Mouse (Mus musculus) kidney, adult 8-10 months (tissue): ENCODE data around the gene Apc2.
"Not testable (repeated sequence)": the region's sequence is repeated elsewhere in the genome, so short reads cannot be mapped to it uniquely, and the experiment has no call there.

ENCODE experiments used
- DNase-seq, 2 experiments: peaks; one replicate each; pipeline ENCODE4 v3.0.0; 2022

The Apc2 gene

GRCm38 (mm10) chr10:80344131-80344661, 48.4 kb downstream of the Apc2 start:
- peak in 1 of 2 experiments; percentile 60 for DNase-seq

DNA sequence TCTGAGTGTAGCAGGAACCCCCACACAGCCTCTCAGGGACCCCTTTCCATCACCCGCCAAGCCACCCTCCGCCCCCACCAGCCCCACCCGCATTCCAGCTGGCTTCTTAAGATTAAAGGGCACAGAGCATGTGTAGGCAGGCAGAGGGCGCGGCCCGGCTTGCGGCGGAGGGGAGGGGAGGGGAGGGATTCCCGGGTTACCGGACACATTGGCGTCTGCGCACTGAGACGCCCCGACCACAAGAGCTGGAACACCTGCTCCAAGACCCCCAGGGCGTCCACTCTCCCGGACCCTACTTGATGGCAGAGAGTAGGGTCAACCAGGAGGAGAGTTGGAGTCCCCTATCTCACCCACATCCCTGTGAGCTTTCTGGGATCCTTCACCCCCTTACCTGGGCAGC, 49.3 kb downstream of the Apc2 start:
- DNase-seq = no peak

DNA sequence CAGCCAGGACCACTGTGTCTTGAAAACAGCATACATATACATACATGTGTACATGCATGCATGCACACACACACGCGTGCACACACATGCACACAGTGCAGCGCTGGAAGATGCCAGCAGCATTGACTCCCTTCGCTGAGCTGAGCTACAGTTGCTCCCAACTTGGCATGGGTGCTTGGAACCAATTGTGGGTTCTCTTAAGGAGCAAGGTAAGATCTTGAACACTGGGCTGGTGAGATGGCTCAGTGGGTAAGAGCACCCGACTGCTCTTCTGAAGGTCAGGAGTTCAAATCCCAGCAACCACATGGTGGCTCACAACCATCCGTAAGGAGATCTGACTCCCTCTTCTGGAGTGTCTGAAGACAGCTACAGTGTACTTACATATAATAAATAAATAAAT, 50.2 kb downstream of the Apc2 start:
- DNase-seq = not testable (repeated sequence)

DNA sequence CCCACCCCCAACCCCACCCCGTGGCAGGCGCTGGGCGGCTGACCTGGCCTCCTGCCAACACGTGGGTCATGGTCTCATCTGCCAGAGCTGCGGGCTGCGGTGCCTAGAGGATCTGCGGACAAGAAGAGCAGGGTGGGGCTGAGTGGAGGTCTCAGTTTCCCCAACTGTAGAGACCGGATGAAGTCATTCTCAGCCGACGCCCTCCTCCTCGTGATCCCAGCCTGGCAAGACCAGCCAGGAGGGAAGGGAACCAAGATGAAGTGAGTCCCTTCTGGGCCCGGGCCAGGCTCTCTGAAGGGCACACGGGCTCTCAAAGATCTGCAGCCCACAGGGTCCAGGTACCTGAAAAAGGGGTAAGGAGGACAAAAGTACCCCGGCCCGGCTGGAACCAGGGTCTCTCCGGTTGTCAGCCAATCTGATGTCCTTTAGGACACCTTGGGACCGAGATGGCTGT, 51.8 kb downstream of the Apc2 start:
- DNase-seq = no peak

DNA sequence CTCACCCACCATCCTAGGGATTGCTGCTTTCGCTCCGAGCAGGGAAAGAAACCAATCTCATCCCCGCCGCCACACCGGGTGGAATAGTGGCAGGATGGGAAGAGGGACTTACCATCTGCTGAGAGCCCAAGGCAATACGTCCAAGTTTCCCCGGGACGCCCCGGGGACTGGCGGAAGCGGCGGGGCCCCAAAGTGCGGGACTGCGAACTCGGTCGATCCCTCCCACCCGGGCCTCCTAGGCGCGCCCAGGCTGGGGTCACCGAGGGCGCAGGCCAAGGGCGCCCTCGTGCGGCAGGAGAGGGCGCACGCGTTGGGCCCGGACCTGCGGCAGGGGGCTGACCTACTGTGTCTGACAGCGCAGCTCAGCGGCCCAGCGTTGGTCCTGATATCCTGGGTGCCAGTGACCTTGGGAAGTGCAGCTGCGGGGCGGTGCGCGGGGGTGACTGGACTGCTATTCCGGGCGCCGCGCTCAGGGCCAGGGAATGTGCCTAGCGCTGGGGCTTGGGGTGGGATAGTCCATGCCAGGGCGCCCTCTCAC, 52.5 kb downstream of the Apc2 start, which contains the start of gene Adamtsl5:
Adamtsl5 (minus strand) TSS at position 169 of the 538 bp plus-strand sequence.
- DNase-seq = no peak

DNA sequence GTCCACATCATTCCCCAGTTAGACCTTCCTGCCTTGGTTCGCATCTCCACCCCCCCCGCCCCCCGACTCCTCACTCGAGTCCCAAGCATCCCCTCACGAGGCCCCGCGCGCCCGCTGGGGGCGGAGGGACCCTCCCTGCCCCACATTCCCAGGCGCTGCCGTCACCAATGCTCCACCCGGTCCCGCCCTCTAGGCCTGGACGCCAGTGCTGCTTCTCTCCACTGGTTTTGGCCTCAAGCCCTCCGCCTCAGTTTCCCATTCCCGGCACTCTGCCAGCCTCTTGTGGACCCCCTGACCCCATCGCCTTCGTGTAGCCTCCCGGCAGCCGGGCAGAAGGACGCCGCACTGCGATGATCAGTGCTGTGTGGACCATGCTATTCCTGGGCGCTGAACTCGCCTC, 53.2 kb downstream of the Apc2 start:
- DNase-seq = no peak

GRCm38 (mm10) chr10:80350292-80350691, 54.5 kb downstream of the Apc2 start:
- peak; percentile 73 to 92 for DNase-seq

DNA sequence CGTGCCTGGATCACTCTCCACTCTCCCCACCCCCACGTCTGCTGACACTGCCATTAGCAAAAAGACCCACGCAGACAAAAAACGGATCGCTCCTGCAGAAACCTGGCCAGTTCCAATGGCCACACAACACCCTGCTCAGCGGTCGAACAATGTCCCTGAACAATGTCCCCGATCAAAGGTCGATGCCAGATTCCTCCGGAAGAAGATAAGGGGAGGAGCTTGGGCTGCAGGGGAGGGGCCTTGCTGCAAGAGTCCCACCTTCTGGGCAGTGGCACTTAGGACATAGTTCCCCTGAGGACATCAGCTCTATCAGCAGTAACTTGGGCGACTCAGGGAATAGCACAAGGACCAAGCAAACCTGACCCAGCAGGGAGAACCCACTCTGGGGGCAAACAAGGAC, 56.1 kb downstream of the Apc2 start:
- DNase-seq = peak; percentile 74 to 83

DNA sequence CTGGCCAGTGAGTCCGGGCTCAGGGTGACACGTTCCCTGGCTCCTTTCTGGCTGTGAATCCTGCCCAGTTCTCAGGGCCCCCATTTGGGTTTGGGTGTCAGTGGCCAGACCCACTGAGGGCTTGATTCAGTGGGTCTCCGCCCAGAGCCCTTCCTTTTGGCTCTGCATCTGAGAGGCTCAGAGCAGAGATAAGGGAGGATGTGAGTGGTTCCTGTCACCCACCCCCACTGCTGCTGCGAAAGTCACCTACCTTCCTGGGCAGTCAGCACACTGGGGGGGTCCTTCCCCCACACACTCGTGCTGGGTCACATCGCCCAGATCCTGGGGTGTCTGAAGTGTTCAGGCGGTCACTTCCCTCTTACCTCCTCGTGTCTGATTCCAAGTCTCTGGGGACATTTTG, 57.0 kb downstream of the Apc2 start:
- no peak for DNase-seq

- no peak for DNase-seq
Measured at GRCm38 (mm10) chr10:80355431-80355830, 59.7 kb downstream of the Apc2 start.

- DNase-seq = no peak
Measured at GRCm38 (mm10) chr10:80356001-80356682, 60.4 kb downstream of the Apc2 start, which contains the start of gene Plk5. TSS of gene Plk5 (plus strand) at chr10:80356459.

- no peak for DNase-seq
Measured at GRCm38 (mm10) chr10:80356737-80357136, 61.0 kb downstream of the Apc2 start.

GRCm38 (mm10) chr10:80357336-80357735, 61.6 kb downstream of the Apc2 start:
- DNase-seq = no peak

- DNase-seq = peak in 1 of 2 experiments; percentile 59
Measured at GRCm38 (mm10) chr10:80357994-80358639, 62.3 kb downstream of the Apc2 start.

DNA sequence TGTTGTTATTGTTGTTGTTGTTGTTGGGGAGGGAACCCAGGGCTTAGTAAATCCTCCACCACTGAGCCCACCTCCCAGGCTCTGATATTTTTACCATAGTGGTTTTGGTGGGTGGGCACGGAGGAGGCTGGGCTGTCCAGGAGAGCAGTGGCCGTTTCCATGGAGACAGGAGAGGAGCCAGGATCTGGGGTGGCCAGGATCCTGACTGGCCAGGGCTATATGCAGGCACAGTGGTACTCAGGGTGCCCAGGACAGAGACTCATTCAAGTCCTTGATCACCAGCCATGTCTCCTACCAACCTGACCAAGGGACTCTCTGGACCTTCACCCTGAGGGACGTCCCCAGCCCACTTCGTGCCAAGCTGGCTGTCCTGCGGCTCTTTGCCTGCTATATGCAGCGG, 68.0 kb downstream of the Apc2 start:
- no peak for DNase-seq

DNA sequence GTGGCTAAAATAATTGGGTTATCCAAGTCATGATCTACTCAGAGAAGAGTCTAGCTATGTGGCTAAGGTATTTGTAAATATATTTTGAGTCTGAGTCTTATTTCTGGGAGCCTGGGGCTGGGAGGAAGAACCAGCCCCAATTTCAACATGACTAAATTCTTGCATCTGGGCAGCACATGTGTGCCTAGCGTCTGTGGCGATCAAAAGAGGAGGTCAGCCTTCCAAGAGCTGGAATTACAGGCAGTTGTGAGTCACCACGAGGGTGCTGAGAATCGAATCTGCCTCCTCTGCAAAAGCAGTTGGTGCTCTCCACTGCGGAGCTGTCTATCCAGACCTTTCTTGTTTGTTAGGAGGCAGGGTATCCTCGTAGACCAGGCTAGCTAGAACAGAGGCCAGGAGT, 70.0 kb downstream of the Apc2 start:
- no peak for DNase-seq
